Mouse (Mus musculus) lung, postnatal 0 days (tissue): Measurements from ENCODE around the gene Akap2. TPM values are rescaled to one million over a fixed set of nuclear protein-coding genes. Genes with fewer than 3 reads are reported as not detected.

Source experiments
- ATAC-seq: fragments of 200-750 bp; cut with Nextera tagmentation; 2 replicates; pipeline ENCODE4 v1.8.0; 2017; ENCODE audit warnings: moderate library complexity
- DNase-seq: peaks from one replicate; pipeline ENCODE4 v3.0.0-alpha.2; 2016; ENCODE audit warnings: low spot score
- H3K27ac ChIP-seq: fragments of 300-500 bp; sonication (generic); 2 replicates; pipeline ENCODE4 v1.5.1; 2014; ENCODE audit warnings: antibody characterized with exemption, mild to moderate bottlenecking, low read length, mixed read lengths
- H3K27me3 ChIP-seq: fragments of 300-500 bp; sonication (generic); replicated peaks from 2 replicates; pipeline ENCODE4 v1.6.1; 2014; ENCODE audit warnings: low read length, mixed read lengths; ENCODE audit not compliant: insufficient read depth
- H3K36me3 ChIP-seq: fragments of 300-500 bp; sonication (generic); 2 replicates; pipeline ENCODE4 v1.6.1; 2014; ENCODE audit warnings: low read length, mixed read lengths; ENCODE audit not compliant: insufficient read depth
- H3K4me1 ChIP-seq: fragments of 300-500 bp; sonication (generic); 2 replicates; pipeline ENCODE4 v1.6.1; 2014; ENCODE audit warnings: antibody characterized with exemption, low read depth, low read length, mixed read lengths; ENCODE audit not compliant: insufficient read depth
- H3K4me2 ChIP-seq: fragments of 300-500 bp; sonication (generic); replicated peaks from 2 replicates; pipeline ENCODE4 v1.6.1; 2014; ENCODE audit warnings: low read depth, mild to moderate bottlenecking, low read length, moderate library complexity, mixed read lengths
- H3K4me3 ChIP-seq: fragments of 300-500 bp; sonication (generic); 2 replicates; pipeline ENCODE4 v1.5.1; 2014; ENCODE audit warnings: low read depth, low read length
- H3K9ac ChIP-seq: fragments of 300-500 bp; sonication (generic); replicated peaks from 2 replicates; pipeline ENCODE4 v1.6.1; 2014; ENCODE audit warnings: low read depth, mild to moderate bottlenecking
- H3K9me3 ChIP-seq: fragments of 300-500 bp; sonication (generic); 2 replicates; pipeline ENCODE4 v1.6.1; 2016; ENCODE audit warnings: low read length, mixed read lengths
- CTCF ChIP-seq: IDR thresholded peaks from 2 replicates; pipeline ENCODE4 v1.5.1; 2016; ENCODE audit warnings: antibody characterized with exemption, mild to moderate bottlenecking
- EP300 ChIP-seq: IDR thresholded peaks from 2 replicates; pipeline ENCODE4 v1.6.1; 2016; ENCODE audit warnings: antibody characterized with exemption, mild to moderate bottlenecking, control low read depth
- WGBS: fragments of 180-500 bp; shearing (Covaris S2); extraction: QIAGEN DNeasy Blood & Tissue Kit; methylation state at CpG from one replicate; pipeline ENCODE4 v1.1.7; 2014; 5-methylcytosine and 5-hydroxymethylcytosine counted together
- polyA plus RNA-seq: library from polyadenylated mRNA; unstranded; fragments of >200 nt; fragmentation: Nextera tagmentation; extraction: Ambion mirVana; gene quantifications from 2 replicates; pipeline ENCODE4 v1.2.1, GENCODE M21; 2015

The Akap2 gene
- polyA plus RNA-seq, 1 experiment from 2014 or later = 112 TPM

- H3K36me3 ChIP-seq = no peaks in the 10 kb centered on the region
- no peak overlapping the region for H3K4me3 ChIP-seq
- H3K4me1 ChIP-seq = peaks cover 12% of the 10 kb centered on the region; the same call in 1 of the 2 replicates
- no peak overlapping the region for H3K27ac ChIP-seq
- no peak overlapping the region for H3K9ac ChIP-seq
- WGBS = 27% methylated on average over 20 of the region's 20 CpGs
- DNase-seq = no peak
- no peaks in the 10 kb centered on the region for H3K27me3 ChIP-seq
- ATAC-seq = no peak
- TF ChIP-seq CTCF = no peak
- no peak for TF ChIP-seq EP300
- no peak overlapping the region for H3K4me2 ChIP-seq
- no peaks in the 10 kb centered on the region for H3K9me3 ChIP-seq
Observed at GRCm38 (mm10) chr4:57780833-57781641, 63.6 kb downstream of the Akap2 start.

DNA sequence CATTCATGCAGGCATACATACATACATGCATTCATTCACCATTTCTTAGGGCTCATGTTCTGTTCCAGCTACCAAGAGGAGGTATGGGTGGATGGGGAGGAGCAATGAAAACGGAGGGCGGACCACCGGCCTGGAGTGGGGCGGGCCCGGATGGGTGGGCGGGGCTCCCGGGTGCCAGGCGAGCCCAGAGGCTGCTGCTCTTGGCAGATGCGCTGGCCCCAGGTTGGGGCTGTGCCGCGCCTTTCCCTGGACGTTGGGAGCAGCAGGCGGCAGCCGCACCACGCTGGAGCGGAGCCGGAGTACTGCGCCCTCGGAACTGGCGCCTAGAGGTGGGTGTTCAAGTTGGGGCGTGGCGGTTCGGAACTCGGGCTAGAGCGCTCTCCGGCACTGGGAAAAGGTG is 64.5 kb downstream of the Akap2 start:
- peak overlapping the region; percentile 66 for H3K4me2 ChIP-seq
- H3K36me3 ChIP-seq = no peaks in the 10 kb centered on the region
- H3K4me3 ChIP-seq = peak overlapping the region; percentile 46
- H3K9ac ChIP-seq = peak overlapping the region; percentile 46
- peak; percentile 61 for TF ChIP-seq CTCF
- TF ChIP-seq EP300 = no peak
- H3K4me1 ChIP-seq = peaks cover 12% of the 10 kb centered on the region; the same call in 1 of the 2 replicates
- H3K9me3 ChIP-seq = no peaks in the 10 kb centered on the region
- H3K27ac ChIP-seq = no peak overlapping the region
- no peaks in the 10 kb centered on the region for H3K27me3 ChIP-seq
- WGBS = 4% methylated on average over 26 of the region's 26 CpGs
- DNase-seq (peak; percentile 81), ATAC-seq (peak; percentile 93)

DNA sequence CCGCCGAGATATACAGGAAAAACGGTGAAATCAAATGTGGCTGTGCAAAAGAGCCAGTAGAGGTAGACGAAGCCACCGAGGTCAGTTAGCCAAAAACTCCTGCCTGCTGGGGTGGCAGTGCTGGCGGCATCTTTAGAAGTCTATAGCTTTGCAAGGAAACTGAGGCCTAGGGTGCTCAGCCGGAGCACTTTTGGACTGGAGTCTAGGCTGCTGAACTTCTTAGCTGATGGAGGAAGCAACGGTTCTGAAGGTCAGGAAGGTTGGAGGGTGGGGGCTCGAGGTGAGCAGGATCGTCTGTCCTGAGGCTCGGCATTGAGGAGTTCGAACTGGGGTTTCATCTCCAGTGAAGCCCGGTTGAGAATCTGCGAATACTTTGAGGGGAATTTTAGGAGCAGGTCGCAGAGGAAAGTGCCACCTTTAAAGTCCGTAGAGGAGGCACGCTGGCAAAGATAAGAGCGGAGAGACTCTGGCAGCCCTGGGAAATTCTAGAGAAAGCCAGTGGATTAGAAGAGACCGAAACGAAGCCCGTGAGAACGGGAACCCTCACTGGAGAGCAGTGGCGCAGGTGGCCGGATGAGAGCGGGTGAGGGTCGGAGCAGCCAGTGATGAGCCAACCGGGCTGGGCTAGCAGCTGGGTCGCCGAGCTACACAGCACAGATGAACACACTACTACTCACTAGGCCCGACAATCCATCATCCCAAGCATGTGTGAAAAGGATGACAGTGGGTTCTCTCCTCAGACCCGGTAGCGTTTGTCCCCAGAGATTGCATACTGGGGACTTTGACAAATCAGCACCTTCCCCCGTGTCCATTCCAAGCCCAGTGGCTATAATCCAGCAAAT is 65.3 kb downstream of the Akap2 start:
- no peak for DNase-seq
- ATAC-seq = no peak

GRCm38 (mm10) chr4:57783391-57783770 is 65.9 kb downstream of the Akap2 start:
- Histone ChIP-seq H3K27ac (no peak overlapping the region), H3K36me3 (no peaks in the 10 kb centered on the region), H3K27me3 (no peaks in the 10 kb centered on the region), H3K4me3 (peak overlapping the region; percentile 46), H3K4me1 (peaks cover 12% of the 10 kb centered on the region; the same call in 1 of the 2 replicates), H3K4me2 (peak overlapping the region; percentile 66), H3K9ac (no peak overlapping the region), H3K9me3 (no peaks in the 10 kb centered on the region)
- 27% methylated on average over 9 of the region's 9 CpGs for WGBS
- DNase-seq = no peak
- no peak for ATAC-seq
- TF ChIP-seq EP300 (no peak), CTCF (no peak)

More for the DNA sequence above, 65.3 kb downstream of the Akap2 start:
- Histone ChIP-seq H3K9me3 (no peaks in the 10 kb centered on the region), H3K9ac (peak overlapping the region; percentile 46), H3K36me3 (no peaks in the 10 kb centered on the region), H3K4me3 (peak overlapping the region; percentile 46), H3K4me1 (peaks cover 12% of the 10 kb centered on the region; the same call in 1 of the 2 replicates), H3K4me2 (peak overlapping the region; percentile 66), H3K27me3 (no peaks in the 10 kb centered on the region), H3K27ac (peak overlapping the region; percentile 43; the same call in 1 of the 2 replicates)
- WGBS = 10% methylated on average over 33 of the region's 33 CpGs
- no peak for TF ChIP-seq EP300
- no peak for TF ChIP-seq CTCF

DNA sequence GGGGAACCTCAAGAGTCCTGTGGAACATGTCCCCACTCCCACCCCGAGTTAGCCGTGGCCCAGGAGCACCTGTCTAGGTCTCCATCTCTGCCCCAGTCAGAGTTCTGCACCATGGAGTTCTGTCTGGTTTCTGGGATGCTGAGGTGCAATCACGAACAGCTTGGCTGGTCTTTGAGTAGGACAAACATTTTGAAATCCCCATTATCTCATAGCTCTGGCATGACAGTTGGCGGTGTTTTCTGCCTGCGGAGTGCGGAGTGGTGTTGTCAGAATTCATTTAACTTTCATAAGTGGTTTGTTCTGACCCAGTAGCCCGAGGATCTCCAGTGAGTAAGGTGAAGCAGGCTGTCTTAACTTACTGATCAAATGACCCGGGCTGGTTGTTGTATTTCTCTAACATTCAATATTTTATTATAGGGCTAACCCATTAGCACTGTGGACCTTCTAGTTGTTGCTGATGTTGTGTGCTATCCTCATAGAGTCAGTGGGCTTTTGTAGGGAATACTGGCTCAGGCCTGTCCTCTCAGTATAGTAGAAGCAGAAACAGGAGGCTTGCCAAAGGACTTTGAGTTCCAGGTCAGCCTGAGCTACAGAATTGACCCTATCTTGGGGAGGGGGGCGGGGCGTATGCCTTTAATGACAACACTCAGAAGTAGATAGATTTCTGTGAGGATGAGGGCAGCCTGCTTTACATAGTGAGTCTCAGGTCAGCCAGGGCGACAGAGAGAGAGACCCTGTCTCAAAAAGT is 66.6 kb downstream of the Akap2 start:
- Histone ChIP-seq H3K27ac (no peak overlapping the region), H3K36me3 (no peaks in the 10 kb centered on the region), H3K9me3 (no peaks in the 10 kb centered on the region), H3K4me3 (0 out of 2 replicates have a peak overlapping the region, but pooled peaks have one; percentile 46), H3K27me3 (no peaks in the 10 kb centered on the region), H3K4me1 (peaks cover 12% of the 10 kb centered on the region; the same call in 1 of the 2 replicates), H3K4me2 (peak overlapping the region; percentile 66), H3K9ac (no peak overlapping the region)
- no peak for TF ChIP-seq EP300
- TF ChIP-seq CTCF = no peak
- ATAC-seq (peak; percentile 47), DNase-seq (peak; percentile 79)
- WGBS = 53% methylated on average over 11 of the region's 11 CpGs

- Histone ChIP-seq H3K27ac (no peak overlapping the region), H3K4me3 (no peak overlapping the region), H3K4me1 (peaks cover 7% of the 10 kb centered on the region; the same call in 1 of the 2 replicates), H3K9ac (no peak overlapping the region), H3K4me2 (no peak overlapping the region), H3K36me3 (no peaks in the 10 kb centered on the region), H3K27me3 (no peaks in the 10 kb centered on the region), H3K9me3 (no peaks in the 10 kb centered on the region)
- peak; percentile 67 for TF ChIP-seq CTCF
- TF ChIP-seq EP300 = no peak
- ATAC-seq = no peak
- no peak for DNase-seq
- 63% methylated on average over 5 of the region's 5 CpGs for WGBS
Observed at GRCm38 (mm10) chr4:57788709-57789108, 71.3 kb downstream of the Akap2 start.
